Comparison of ENCODE assay signal across 15 mouse cellular contexts in the genomic region with DNA sequence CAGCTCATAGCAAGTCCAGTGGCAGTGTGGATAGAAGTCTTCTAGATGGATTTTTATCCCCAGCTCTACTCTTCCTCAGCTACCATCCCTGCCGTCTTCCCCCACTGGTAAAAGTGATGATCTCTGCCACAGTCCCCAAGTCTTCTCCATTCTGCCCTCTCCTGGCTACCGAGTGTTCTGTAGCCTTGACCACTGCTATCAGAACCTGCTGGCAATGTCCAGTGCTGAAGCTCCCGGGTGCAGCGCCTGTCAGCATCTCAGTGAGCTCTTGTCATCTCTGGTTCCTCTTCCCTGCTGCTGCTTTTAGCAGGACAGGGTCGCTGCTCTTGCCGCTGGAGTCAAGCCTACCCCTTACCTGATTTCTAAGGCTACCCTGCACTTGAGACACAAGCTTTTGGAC.
A peak's percentile ranks its signal among the peaks of the same experiment; 100 is the strongest.
DNase-seq lines count a peak whose midpoint lies in the region; ATAC-seq and TF ChIP-seq lines count a peak whose summit lies in the region.
"Had no signal": no experiment of that assay in that cellular context is flagged by ENCODE, and none has a peak within 500 bp of the region (broad histone marks: within the 10 kb centered on the region; RNA-seq: fewer than 3 reads in every experiment).

No protein-coding gene starts in this region.

- H3K36me3 ChIP-seq in kidney, embryonic 16.5 days (ENCODE audit: insufficient read depth, low read length), result no peaks in the 10 kb centered on the region
- H3K36me3 ChIP-seq in neural tube, embryonic 15.5 days, result no peaks in the 10 kb centered on the region
- H3K36me3 ChIP-seq in stomach, postnatal 0 days (ENCODE audit: control insufficient read depth, insufficient read depth, low read length), result no peaks in the 10 kb centered on the region
- H3K36me3 ChIP-seq: limb, embryonic 12.5 days had no signal

- DNase-seq in cerebellum, postnatal 14 days, result peak; percentile 3 to 19
- no peak for DNase-seq in cerebellum, adult 9-11 months
- peak; percentile 23 for DNase-seq in kidney, postnatal 10 days
- peak; percentile 17 for DNase-seq in neural tube, embryonic 10.5 days (ENCODE audit: extremely low spot score, low spot score)
- no peak for DNase-seq in stomach, postnatal 0 days (ENCODE audit: low spot score)
- DNase-seq in right cerebral cortex, adult 2 months (ENCODE audit: low spot score in 2 of 2), result no peak
- DNase-seq: adrenal gland, adult 8-10 months; heart, adult 2 months; heart, postnatal 36 days; kidney, adult 8-10 months; thymus, postnatal 36 days had no signal

- no peaks in the 10 kb centered on the region for H3K9me3 ChIP-seq in kidney, embryonic 16.5 days (ENCODE audit: low read length)
- no peaks in the 10 kb centered on the region for H3K9me3 ChIP-seq in neural tube, embryonic 15.5 days (replicated peaks)
- no peaks in the 10 kb centered on the region for H3K9me3 ChIP-seq in stomach, postnatal 0 days (ENCODE audit: control insufficient read depth, low read length)
- H3K9me3 ChIP-seq: limb, embryonic 12.5 days had no signal

- no peak overlapping the region for H3K27ac ChIP-seq in kidney, embryonic 16.5 days (ENCODE audit: low read length)
- H3K27ac ChIP-seq in neural tube, embryonic 15.5 days (replicated peaks), result no peak overlapping the region
- H3K27ac ChIP-seq in stomach, postnatal 0 days (replicated peaks), result no peak overlapping the region
- H3K27ac ChIP-seq: heart, adult 2 months; limb, embryonic 12.5 days had no signal

- no peak overlapping the region for H3K4me3 ChIP-seq in kidney, embryonic 16.5 days (ENCODE audit: low read length)
- H3K4me3 ChIP-seq in neural tube, embryonic 15.5 days (replicated peaks), result no peak overlapping the region
- no peak overlapping the region for H3K4me3 ChIP-seq in stomach, postnatal 0 days (ENCODE audit: low read depth, low read length)
- H3K4me3 ChIP-seq: heart, adult 2 months; limb, embryonic 12.5 days had no signal

- peak; percentile 44 for TF ChIP-seq CTCF in stomach, postnatal 0 days (IDR thresholded peaks at IDR 0.05; ENCODE audit: low read depth)

- no peak overlapping the region for H3K9ac ChIP-seq in kidney, embryonic 16.5 days (replicated peaks; ENCODE audit: low read length)
- H3K9ac ChIP-seq in neural tube, embryonic 15.5 days (replicated peaks), result no peak overlapping the region
- H3K9ac ChIP-seq in stomach, postnatal 0 days (ENCODE audit: low read length), result no peak overlapping the region
- H3K9ac ChIP-seq: limb, embryonic 12.5 days had no signal

- ATAC-seq in kidney, embryonic 16.5 days (ENCODE audit: low FRiP score, low TSS enrichment), result no peak
- no peak for ATAC-seq in neural tube, embryonic 15.5 days (ENCODE audit: low FRiP score)
- ATAC-seq in stomach, postnatal 0 days (ENCODE audit: low FRiP score, low TSS enrichment), result no peak
- ATAC-seq: midbrain, embryonic 16.5 days had no signal

- WGBS in kidney, embryonic 16.5 days, result 33% methylated on average over 6 of the region's 6 CpGs
- WGBS in neural tube, embryonic 15.5 days, result 45% methylated on average over 6 of the region's 6 CpGs
- WGBS in stomach, postnatal 0 days, result 29% methylated on average over 6 of the region's 6 CpGs

- no peak overlapping the region for H3K4me2 ChIP-seq in kidney, embryonic 16.5 days (replicated peaks; ENCODE audit: low read depth, low read length)
- no peak overlapping the region for H3K4me2 ChIP-seq in neural tube, embryonic 15.5 days
- no peak overlapping the region for H3K4me2 ChIP-seq in stomach, postnatal 0 days (replicated peaks; ENCODE audit: low read depth)
- H3K4me2 ChIP-seq: limb, embryonic 12.5 days had no signal

- no peaks in the 10 kb centered on the region; the same call in 1 of the 2 replicates for H3K27me3 ChIP-seq in kidney, embryonic 16.5 days (ENCODE audit: insufficient read depth, low read length)
- H3K27me3 ChIP-seq in neural tube, embryonic 15.5 days (replicated peaks), result no peaks in the 10 kb centered on the region
- no peaks in the 10 kb centered on the region for H3K27me3 ChIP-seq in stomach, postnatal 0 days (ENCODE audit: control insufficient read depth, insufficient read depth, low read length)

- no peaks in the 10 kb centered on the region for H3K4me1 ChIP-seq in kidney, embryonic 16.5 days (ENCODE audit: insufficient read depth, low read length)
- H3K4me1 ChIP-seq in neural tube, embryonic 15.5 days, result no peaks in the 10 kb centered on the region
- no peaks in the 10 kb centered on the region for H3K4me1 ChIP-seq in stomach, postnatal 0 days (replicated peaks; ENCODE audit: control insufficient read depth, insufficient read depth)

- no peak for TF ChIP-seq EP300 in stomach, postnatal 0 days (optimal IDR thresholded peaks at IDR 0.05)

Comparison
In these comparisons a context has a peak if more than half of its experiments do, and no peak if none do; other contexts are left out.
1. DNase-seq: peak in cerebellum, postnatal 14 days (2 of 2), kidney, postnatal 10 days (single experiment) and neural tube, embryonic 10.5 days (single experiment); none in cerebellum, adult 9-11 months (single experiment), stomach, postnatal 0 days (single experiment) and right cerebral cortex, adult 2 months (0 of 2).